Mouse (Mus musculus): Measurements from ENCODE around the gene Tbc1d22a. TPM values are rescaled to one million over a fixed set of nuclear protein-coding genes. Genes with fewer than 3 reads are reported as not detected.

Tbc1d22a gene
- polyA plus RNA-seq, 1 experiment = 54.8 TPM

GRCm38 (mm10) chr15:86507546-86507945, 293.3 kb downstream of the Tbc1d22a start:
- Histone ChIP-seq H3K4me3 (ENCODE audit: low read depth, low read length) (no peak overlapping the region), H3K27ac (ENCODE audit: insufficient read depth, low read depth, low read length) (no peak overlapping the region), H3K27me3 (ENCODE audit: control insufficient read depth, insufficient read depth, low read length) (no peaks in the 10 kb centered on the region), H3K36me3 (ENCODE audit: control insufficient read depth, insufficient read depth, low read length) (no peaks in the 10 kb centered on the region), H3K4me1 (ENCODE audit: control insufficient read depth, insufficient read depth, insufficient read length, low read length) (no peaks in the 10 kb centered on the region)
- TF ChIP-seq POLR2A (IDR thresholded peaks at IDR 0.05; ENCODE audit: low read depth, low read length) (no peak), CTCF (IDR thresholded peaks at IDR 0.05; ENCODE audit: extremely low read depth, insufficient read length, insufficient replicate concordance, low read depth, low read length) (no peak)
- 78% methylated on average over 8 of the region's 8 CpGs for WGBS

- no peaks in the 10 kb centered on the region for H3K4me1 ChIP-seq (ENCODE audit: control insufficient read depth, insufficient read depth, insufficient read length, low read length)
- H3K4me3 ChIP-seq (ENCODE audit: low read depth, low read length) = no peak overlapping the region
- H3K36me3 ChIP-seq (ENCODE audit: control insufficient read depth, insufficient read depth, low read length) = no peaks in the 10 kb centered on the region
- no peaks in the 10 kb centered on the region for H3K27me3 ChIP-seq (ENCODE audit: control insufficient read depth, insufficient read depth, low read length)
- WGBS = 72% methylated on average over 7 of the region's 7 CpGs
- no peak overlapping the region for H3K27ac ChIP-seq (ENCODE audit: insufficient read depth, low read depth, low read length)
- TF ChIP-seq CTCF (IDR thresholded peaks at IDR 0.05; ENCODE audit: extremely low read depth, insufficient read length, insufficient replicate concordance, low read depth, low read length) (no peak), POLR2A (IDR thresholded peaks at IDR 0.05; ENCODE audit: low read depth, low read length) (no peak)
Measured at GRCm38 (mm10) chr15:86508406-86509176, 294.3 kb downstream of the Tbc1d22a start.

GRCm38 (mm10) chr15:86509601-86510000, 295.3 kb downstream of the Tbc1d22a start:
- H3K27me3 ChIP-seq (ENCODE audit: control insufficient read depth, insufficient read depth, low read length) = no peaks in the 10 kb centered on the region
- WGBS = 75% methylated on average over 6 of the region's 6 CpGs
- TF ChIP-seq POLR2A (IDR thresholded peaks at IDR 0.05; ENCODE audit: low read depth, low read length) = no peak
- TF ChIP-seq CTCF (IDR thresholded peaks at IDR 0.05; ENCODE audit: extremely low read depth, insufficient read length, insufficient replicate concordance, low read depth, low read length) = no peak

GRCm38 (mm10) chr15:86511181-86511580, 296.9 kb downstream of the Tbc1d22a start:
- H3K27ac ChIP-seq (ENCODE audit: insufficient read depth, low read depth, low read length) = no peak overlapping the region
- TF ChIP-seq CTCF (IDR thresholded peaks at IDR 0.05; ENCODE audit: extremely low read depth, insufficient read length, insufficient replicate concordance, low read depth, low read length) (no peak), POLR2A (IDR thresholded peaks at IDR 0.05; ENCODE audit: low read depth, low read length) (no peak)
- no peaks in the 10 kb centered on the region for H3K36me3 ChIP-seq (ENCODE audit: control insufficient read depth, insufficient read depth, low read length)
- H3K4me1 ChIP-seq (ENCODE audit: control insufficient read depth, insufficient read depth, insufficient read length, low read length) = no peaks in the 10 kb centered on the region
- no peak overlapping the region for H3K4me3 ChIP-seq (ENCODE audit: low read depth, low read length)
- 81% methylated on average over 7 of the region's 7 CpGs for WGBS
- H3K27me3 ChIP-seq (ENCODE audit: control insufficient read depth, insufficient read depth, low read length) = no peaks in the 10 kb centered on the region

More at GRCm38 (mm10) chr15:86509601-86510000, 295.3 kb downstream of the Tbc1d22a start:
- Histone ChIP-seq H3K4me1 (ENCODE audit: control insufficient read depth, insufficient read depth, insufficient read length, low read length) (no peaks in the 10 kb centered on the region), H3K27ac (ENCODE audit: insufficient read depth, low read depth, low read length) (no peak overlapping the region), H3K36me3 (ENCODE audit: control insufficient read depth, insufficient read depth, low read length) (no peaks in the 10 kb centered on the region), H3K4me3 (ENCODE audit: low read depth, low read length) (no peak overlapping the region)

- no peaks in the 10 kb centered on the region for H3K27me3 ChIP-seq (ENCODE audit: control insufficient read depth, insufficient read depth, low read length)
- 89% methylated on average over 5 of the region's 5 CpGs for WGBS
- H3K36me3 ChIP-seq (ENCODE audit: control insufficient read depth, insufficient read depth, low read length) = no peaks in the 10 kb centered on the region
- H3K4me1 ChIP-seq (ENCODE audit: control insufficient read depth, insufficient read depth, insufficient read length, low read length) = no peaks in the 10 kb centered on the region
- no peak for TF ChIP-seq POLR2A (IDR thresholded peaks at IDR 0.05; ENCODE audit: low read depth, low read length)
- TF ChIP-seq CTCF (IDR thresholded peaks at IDR 0.05; ENCODE audit: extremely low read depth, insufficient read length, insufficient replicate concordance, low read depth, low read length) = no peak
- no peak overlapping the region for H3K27ac ChIP-seq (ENCODE audit: insufficient read depth, low read depth, low read length)
- H3K4me3 ChIP-seq (ENCODE audit: low read depth, low read length) = no peak overlapping the region
Measured at GRCm38 (mm10) chr15:86513336-86513735, 299.1 kb downstream of the Tbc1d22a start.

GRCm38 (mm10) chr15:86520201-86520600, 305.9 kb downstream of the Tbc1d22a start:
- H3K27me3 ChIP-seq (ENCODE audit: control insufficient read depth, insufficient read depth, low read length) = no peaks in the 10 kb centered on the region
- TF ChIP-seq POLR2A (IDR thresholded peaks at IDR 0.05; ENCODE audit: low read depth, low read length) (no peak), CTCF (IDR thresholded peaks at IDR 0.05; ENCODE audit: extremely low read depth, insufficient read length, insufficient replicate concordance, low read depth, low read length) (no peak)
- WGBS = 85% methylated on average over 4 of the region's 4 CpGs

GRCm38 (mm10) chr15:86535356-86535755, 321.1 kb downstream of the Tbc1d22a start:
- Histone ChIP-seq H3K36me3 (ENCODE audit: control insufficient read depth, insufficient read depth, low read length) (no peaks in the 10 kb centered on the region), H3K27me3 (ENCODE audit: control insufficient read depth, insufficient read depth, low read length) (no peaks in the 10 kb centered on the region), H3K4me1 (ENCODE audit: control insufficient read depth, insufficient read depth, insufficient read length, low read length) (no peaks in the 10 kb centered on the region), H3K27ac (ENCODE audit: insufficient read depth, low read depth, low read length) (no peak overlapping the region), H3K4me3 (ENCODE audit: low read depth, low read length) (no peak overlapping the region)
- 80% methylated on average over 6 of the region's 6 CpGs for WGBS
- no peak for TF ChIP-seq CTCF (IDR thresholded peaks at IDR 0.05; ENCODE audit: extremely low read depth, insufficient read length, insufficient replicate concordance, low read depth, low read length)
- TF ChIP-seq POLR2A (IDR thresholded peaks at IDR 0.05; ENCODE audit: low read depth, low read length) = no peak

More at GRCm38 (mm10) chr15:86520201-86520600, 305.9 kb downstream of the Tbc1d22a start:
- H3K27ac ChIP-seq (ENCODE audit: insufficient read depth, low read depth, low read length) = no peak overlapping the region
- H3K4me1 ChIP-seq (ENCODE audit: control insufficient read depth, insufficient read depth, insufficient read length, low read length) = no peaks in the 10 kb centered on the region
- no peaks in the 10 kb centered on the region for H3K36me3 ChIP-seq (ENCODE audit: control insufficient read depth, insufficient read depth, low read length)
- no peak overlapping the region for H3K4me3 ChIP-seq (ENCODE audit: low read depth, low read length)
